Mouse (Mus musculus): Measurements from ENCODE around the gene N4bp2l1.

The N4bp2l1 gene

GRCm38 (mm10) chr5:150598202-150599119 lies 1.5 kb upstream of the N4bp2l1 start:
- DNase-seq (ENCODE audit: low spot score), result no peak

GRCm38 (mm10) chr5:150595366-150596016 lies 1.5 kb downstream of the N4bp2l1 start:
- DNase-seq (ENCODE audit: low spot score), result no peak

GRCm38 (mm10) chr5:150594649-150595339 lies 2.2 kb downstream of the N4bp2l1 start:
- DNase-seq (ENCODE audit: low spot score), result peak; percentile 75

GRCm38 (mm10) chr5:150593756-150594648 lies 3.0 kb downstream of the N4bp2l1 start:
- peak; percentile 76 for DNase-seq (ENCODE audit: low spot score)

DNA sequence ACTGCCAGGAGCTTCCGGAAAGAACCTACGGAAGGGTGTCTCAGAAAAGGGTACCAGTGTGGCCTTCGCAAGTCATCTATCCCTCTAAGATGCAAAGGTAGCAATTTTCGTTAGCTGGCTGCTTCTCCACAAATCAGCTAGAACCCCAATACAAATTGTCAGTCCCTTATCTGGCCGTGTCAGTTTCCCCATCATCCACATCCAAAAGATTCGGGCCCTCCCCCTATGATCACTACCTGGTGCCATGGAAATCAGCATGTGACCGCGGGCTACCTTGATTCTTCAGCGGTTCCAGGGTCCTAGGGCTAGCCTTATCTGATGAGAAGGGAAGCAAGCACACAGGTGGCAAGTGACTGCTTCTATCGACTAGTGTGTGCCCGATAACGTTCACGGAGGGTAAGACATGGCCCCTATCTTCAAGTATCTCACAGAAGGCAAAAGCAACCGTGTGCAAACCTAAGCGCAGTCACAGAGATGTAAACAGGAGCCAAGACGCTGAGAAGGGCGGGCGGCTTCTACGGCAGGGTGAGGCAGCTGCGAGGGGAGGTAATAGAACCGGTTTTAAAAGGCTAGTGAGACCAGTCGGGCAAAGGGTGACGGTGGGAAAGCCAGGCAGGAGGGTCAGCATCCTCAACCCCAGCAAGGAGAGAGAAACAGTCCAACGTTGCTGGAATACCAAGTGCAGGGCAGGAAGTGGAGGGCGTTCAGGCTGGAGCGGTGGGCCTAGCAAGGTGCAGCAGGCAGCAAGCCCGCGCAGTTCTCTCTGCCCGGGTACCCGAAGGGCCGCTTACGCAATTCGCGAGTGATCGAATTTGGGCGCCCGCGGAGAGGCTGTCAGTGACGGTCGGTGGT lies 3.9 kb downstream of the N4bp2l1 start:
- DNase-seq (ENCODE audit: low spot score), result no peak

DNA sequence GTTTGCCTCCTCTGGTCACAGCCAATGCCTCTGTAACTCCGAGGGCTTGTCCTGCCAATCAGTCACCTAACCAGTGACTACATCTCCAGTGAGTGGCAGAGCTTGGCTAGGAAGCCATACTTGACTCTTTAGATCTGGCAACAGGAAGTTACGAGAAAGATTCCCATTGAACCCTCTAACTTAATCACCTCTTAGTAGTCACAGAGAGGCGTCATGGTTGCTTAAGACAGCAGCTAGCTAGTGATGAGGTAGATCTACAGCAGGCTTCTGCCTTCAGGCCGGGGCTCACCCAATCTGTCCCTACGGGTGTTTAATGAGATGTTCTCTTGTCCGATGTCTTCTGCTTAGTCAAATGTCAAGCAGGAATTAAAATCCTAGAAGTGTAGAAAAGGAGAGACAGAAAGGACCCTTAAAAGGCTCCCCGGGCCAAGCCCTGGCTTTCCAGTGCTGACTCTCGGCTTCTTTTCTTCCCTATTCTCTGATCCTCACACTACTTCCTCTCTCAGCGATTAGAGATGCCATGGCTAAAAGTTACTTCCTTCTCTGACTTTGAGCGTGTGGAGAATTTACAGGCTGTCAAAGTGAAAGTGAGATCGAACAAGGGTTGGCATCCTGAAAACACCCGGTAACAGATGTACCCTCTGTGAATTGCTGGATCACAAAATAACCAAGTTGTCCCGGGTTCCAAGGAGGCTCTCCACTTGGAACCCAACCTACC lies 4.6 kb downstream of the N4bp2l1 start:
- DNase-seq (ENCODE audit: low spot score), result no peak

- no peak for DNase-seq (ENCODE audit: low spot score)
Observed at GRCm38 (mm10) chr5:150589945-150590344, 7.0 kb downstream of the N4bp2l1 start.

DNA sequence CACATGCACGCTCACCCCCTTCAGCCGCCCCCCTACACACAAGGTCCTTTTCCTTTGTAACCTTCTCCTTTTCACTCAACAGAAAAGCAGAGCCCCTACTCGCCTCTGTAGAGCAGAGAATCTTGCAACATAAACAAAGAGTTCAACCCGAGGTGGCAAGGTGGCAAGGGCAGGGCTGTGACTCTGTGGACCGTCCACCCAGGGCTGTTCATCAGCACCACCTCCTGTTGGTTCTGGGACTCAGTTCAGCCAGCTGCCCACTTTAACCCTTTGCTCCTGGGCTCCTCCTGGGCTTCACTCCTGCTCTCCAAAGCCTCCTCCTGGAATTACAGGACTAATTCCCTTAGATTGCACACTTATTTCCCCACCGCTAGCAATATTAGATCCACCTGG lies 12.7 kb downstream of the N4bp2l1 start:
- DNase-seq (ENCODE audit: low spot score), result no peak

DNA sequence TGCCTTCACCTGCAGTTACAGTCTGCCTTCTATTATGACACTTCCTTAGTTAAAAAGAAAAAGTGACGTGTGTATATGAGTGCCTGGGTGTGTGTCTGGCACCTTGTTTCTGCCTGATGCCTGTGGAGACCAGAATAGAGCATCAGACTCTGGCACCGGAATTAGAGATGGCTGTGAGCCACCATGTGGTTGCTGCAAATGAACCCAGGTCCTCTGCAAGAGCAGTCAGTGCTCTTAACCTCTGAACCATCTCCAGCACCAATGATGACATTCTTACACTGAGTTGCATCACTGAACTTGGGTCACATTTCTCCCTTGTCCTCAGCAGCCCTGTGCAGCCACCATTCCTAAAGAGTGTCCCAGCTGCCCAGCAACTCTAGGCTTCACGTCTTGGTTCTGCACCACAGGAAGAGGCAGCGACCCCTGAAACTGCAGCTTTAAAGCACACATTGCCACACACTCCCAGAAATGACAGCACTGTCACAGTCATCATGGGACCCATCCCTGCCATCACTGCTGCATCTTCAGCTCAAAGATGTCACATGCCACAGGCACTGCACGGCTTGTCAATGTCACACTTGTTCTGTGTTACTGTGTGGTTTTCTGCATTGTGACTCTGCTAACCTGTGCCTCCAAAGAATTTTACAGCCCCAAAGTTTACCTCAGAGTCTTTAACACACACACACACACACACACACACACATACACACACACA lies 13.2 kb downstream of the N4bp2l1 start:
- no peak for DNase-seq (ENCODE audit: low spot score)

- no peak for DNase-seq (ENCODE audit: low spot score)
Observed at GRCm38 (mm10) chr5:150583181-150583580, 13.8 kb downstream of the N4bp2l1 start.

- no peak for DNase-seq (ENCODE audit: low spot score)
Observed at GRCm38 (mm10) chr5:150581180-150581579, 15.8 kb downstream of the N4bp2l1 start.

GRCm38 (mm10) chr5:150578613-150579171 lies 18.3 kb downstream of the N4bp2l1 start:
- DNase-seq (ENCODE audit: low spot score), result no peak

DNA sequence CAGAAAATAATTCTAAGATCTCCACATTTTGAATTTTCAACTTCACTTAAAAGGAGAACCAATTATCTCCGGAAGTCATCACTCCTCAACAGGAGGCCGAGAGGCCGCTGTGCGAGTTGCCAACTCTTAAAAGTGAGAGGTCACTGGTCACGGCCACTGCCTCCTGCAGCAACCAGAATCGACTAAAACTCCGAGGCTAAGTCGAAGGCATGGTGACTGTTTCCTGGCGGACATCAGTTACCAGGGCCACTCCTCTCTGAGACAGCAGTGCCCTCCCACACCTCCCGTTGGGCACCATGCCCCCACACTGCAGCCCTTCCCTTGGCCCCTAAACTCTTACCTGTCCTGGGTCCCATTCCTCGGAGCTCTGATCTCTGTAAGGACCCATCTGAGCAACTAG lies 20.2 kb downstream of the N4bp2l1 start:
- no peak for DNase-seq (ENCODE audit: low spot score)

DNA sequence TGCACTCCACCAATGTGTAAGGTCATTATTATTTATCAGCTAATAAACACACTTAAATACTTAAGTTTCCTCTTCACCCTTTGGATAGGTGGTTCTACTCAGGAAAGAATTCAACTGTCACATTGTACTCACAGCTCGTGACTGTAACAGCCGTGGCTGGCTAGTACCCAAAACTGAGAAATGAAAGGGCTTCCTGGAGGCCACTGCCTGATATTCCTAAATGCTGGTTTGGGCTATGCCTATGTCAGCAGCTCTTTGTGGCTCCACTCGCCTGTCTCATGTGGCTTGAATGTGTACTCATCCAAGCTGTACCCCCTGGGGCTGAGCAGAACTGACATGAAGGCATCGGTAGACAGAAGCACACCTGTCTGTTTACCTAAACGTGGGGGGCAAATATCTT lies 22.1 kb downstream of the N4bp2l1 start:
- no peak for DNase-seq (ENCODE audit: low spot score)

- no peak for DNase-seq (ENCODE audit: low spot score)
Observed at GRCm38 (mm10) chr5:150574403-150574802, 22.6 kb downstream of the N4bp2l1 start.

DNA sequence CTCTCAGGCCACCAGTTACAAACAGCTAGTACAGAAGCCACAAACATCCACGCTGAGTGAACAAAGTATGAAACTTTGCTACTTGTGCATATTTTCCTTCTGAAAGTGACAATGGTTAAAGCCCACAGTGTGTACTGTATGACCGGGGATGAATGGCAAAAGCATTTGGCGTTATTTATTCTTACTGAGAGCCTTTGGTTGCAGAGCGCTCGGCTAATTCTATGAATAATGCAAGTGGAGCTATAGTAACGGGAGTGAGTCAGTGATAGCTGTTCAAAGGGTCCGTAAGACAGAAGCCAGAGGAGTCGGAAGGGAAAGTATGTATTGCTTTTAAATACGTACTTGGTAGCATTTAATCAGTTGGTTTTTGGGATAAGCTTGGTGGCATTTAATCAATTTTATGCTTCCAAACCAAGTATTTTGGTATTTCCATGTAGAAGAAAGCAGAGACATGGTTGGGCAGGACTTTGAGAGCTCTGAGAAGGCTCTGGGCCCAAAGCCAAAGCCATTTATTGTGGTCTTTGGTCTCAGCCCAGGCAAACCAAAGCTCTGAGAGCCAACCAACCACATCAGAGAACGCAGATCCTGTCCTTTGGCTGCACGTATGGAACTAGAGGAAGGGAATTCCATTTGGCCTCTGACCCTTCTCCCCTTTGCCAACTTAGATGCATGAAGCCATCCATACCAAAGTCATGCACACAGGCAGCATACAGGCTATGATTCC lies 26.3 kb downstream of the N4bp2l1 start:
- DNase-seq (ENCODE audit: low spot score), result no peak

GRCm38 (mm10) chr5:150566971-150567370 lies 30.0 kb downstream of the N4bp2l1 start:
- no peak for DNase-seq (ENCODE audit: low spot score)

DNA sequence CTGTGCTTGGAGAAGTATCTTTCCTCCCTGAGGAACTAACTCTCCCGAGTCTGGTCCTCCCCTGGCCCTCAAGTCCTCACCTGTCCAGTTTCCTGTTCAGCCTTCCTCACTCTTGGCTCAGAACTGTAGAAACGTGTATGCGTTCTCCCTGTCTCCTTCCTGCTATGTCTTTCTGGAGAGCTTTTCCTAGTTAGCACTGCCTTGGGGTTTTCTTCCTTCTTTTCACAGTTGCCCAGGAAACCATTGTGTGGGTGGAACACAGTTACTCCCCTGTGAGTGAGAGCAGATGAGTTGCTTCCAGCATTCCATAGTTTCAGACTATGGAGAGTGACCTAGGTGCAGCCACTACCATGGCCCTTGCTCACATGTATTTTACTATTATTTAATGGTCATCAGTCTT lies 30.8 kb downstream of the N4bp2l1 start:
- no peak for DNase-seq (ENCODE audit: low spot score)
